13 mouse cellular contexts compared by ENCODE assay signal in genomic region chr1:55160218-55160617, GRCm38 (mm10).
"Had no signal": no experiment of that assay in that cellular context is flagged by ENCODE, and none has a peak within 500 bp of the region (broad histone marks: within the 10 kb centered on the region; RNA-seq: fewer than 3 reads in every experiment).

No protein-coding gene starts in this region.

- DNase-seq: kidney, adult 11 months; kidney, adult 9 months; kidney, postnatal 36 days; lung, embryonic 14.5 days; lung, postnatal 10 days; lung, postnatal 4 days; midbrain, embryonic 14.5 days; right cerebral cortex, adult 18-20 months; thymus, postnatal 36 days had no signal

- H3K4me2 ChIP-seq: limb, embryonic 13.5 days; liver, embryonic 15.5 days; lung, embryonic 14.5 days had no signal

- H3K4me3 ChIP-seq: limb, embryonic 13.5 days; liver, embryonic 15.5 days; midbrain, embryonic 10.5 days had no signal

- H3K9ac ChIP-seq: limb, embryonic 13.5 days; liver, embryonic 15.5 days; lung, embryonic 14.5 days had no signal

- H3K9me3 ChIP-seq: limb, embryonic 13.5 days; liver, embryonic 15.5 days; midbrain, embryonic 10.5 days had no signal

- H3K27me3 ChIP-seq: limb, embryonic 13.5 days; liver, embryonic 15.5 days had no signal

- H3K27ac ChIP-seq: kidney, postnatal 0 days; liver, embryonic 15.5 days; midbrain, embryonic 10.5 days had no signal

- H3K4me1 ChIP-seq: limb, embryonic 13.5 days; liver, embryonic 15.5 days; midbrain, embryonic 10.5 days had no signal
